Mouse (Mus musculus) T-helper 1 cell (primary cell): ENCODE results near the gene Mfrp.

Source experiments
- in situ Hi-C: fragments of 300-600 bp; cut with MboI, MseI; formaldehyde crosslinking; loops from one replicate; pipeline ENCODE4 v1.15.1; 2025; ENCODE audit warnings: high pct_unique_total_duplicates

Mfrp gene

GRCm38 (mm10) chr9:44126746-44127145 lies 25.2 kb downstream of the Mfrp start:
- in situ Hi-C loops: no loop called here

GRCm38 (mm10) chr9:44127351-44127801 lies 25.8 kb downstream of the Mfrp start:
- in situ Hi-C loops: no loop called here

GRCm38 (mm10) chr9:44129633-44130032 lies 28.1 kb downstream of the Mfrp start:
- in situ Hi-C loops: no loop called here

- in situ Hi-C loops: no loop called here
These were observed 28.5 kb downstream of the Mfrp start for GRCm38 (mm10) chr9:44130034-44130433.

GRCm38 (mm10) chr9:44130581-44131275 lies 29.2 kb downstream of the Mfrp start:
- in situ Hi-C loops: no loop called here

GRCm38 (mm10) chr9:44131276-44131590 lies 29.7 kb downstream of the Mfrp start:
- in situ Hi-C loops: no loop called here

GRCm38 (mm10) chr9:44132200-44132599 lies 30.7 kb downstream of the Mfrp start:
- in situ Hi-C loops: no loop called here

GRCm38 (mm10) chr9:44133287-44133686 lies 31.8 kb downstream of the Mfrp start:
- in situ Hi-C loops: no loop called here

GRCm38 (mm10) chr9:44134101-44134850 lies 32.7 kb downstream of the Mfrp start, which contains the start of gene Mcam:
Gene Mcam (plus strand): TSS chr9:44134469.
- in situ Hi-C loops: no loop called here

- in situ Hi-C loops: no loop called here
These were observed 33.6 kb downstream of the Mfrp start for GRCm38 (mm10) chr9:44134851-44135730.

- in situ Hi-C loops: no loop called here
These were observed 34.3 kb downstream of the Mfrp start for GRCm38 (mm10) chr9:44135731-44136411.

GRCm38 (mm10) chr9:44137846-44138245 lies 36.3 kb downstream of the Mfrp start:
- in situ Hi-C loops: no loop called here

GRCm38 (mm10) chr9:44141951-44142350 lies 40.4 kb downstream of the Mfrp start:
- in situ Hi-C loops: no loop called here

- in situ Hi-C loops: no loop called here
These were observed 41.9 kb downstream of the Mfrp start for GRCm38 (mm10) chr9:44143421-44143820.

GRCm38 (mm10) chr9:44144023-44144717 lies 42.6 kb downstream of the Mfrp start:
- in situ Hi-C loops: no loop called here

GRCm38 (mm10) chr9:44144718-44145060 lies 43.2 kb downstream of the Mfrp start:
- in situ Hi-C loops: no loop called here

- in situ Hi-C loops: no loop called here
These were observed 45.8 kb downstream of the Mfrp start for GRCm38 (mm10) chr9:44147290-44147689.
